Mouse (Mus musculus) retina, postnatal 1 day (tissue): ENCODE results near the gene Ifi44.

Experiments used
- DNase-seq: peaks from one replicate; pipeline ENCODE4 v3.0.0-alpha.2; 2012

The Ifi44 gene

DNA sequence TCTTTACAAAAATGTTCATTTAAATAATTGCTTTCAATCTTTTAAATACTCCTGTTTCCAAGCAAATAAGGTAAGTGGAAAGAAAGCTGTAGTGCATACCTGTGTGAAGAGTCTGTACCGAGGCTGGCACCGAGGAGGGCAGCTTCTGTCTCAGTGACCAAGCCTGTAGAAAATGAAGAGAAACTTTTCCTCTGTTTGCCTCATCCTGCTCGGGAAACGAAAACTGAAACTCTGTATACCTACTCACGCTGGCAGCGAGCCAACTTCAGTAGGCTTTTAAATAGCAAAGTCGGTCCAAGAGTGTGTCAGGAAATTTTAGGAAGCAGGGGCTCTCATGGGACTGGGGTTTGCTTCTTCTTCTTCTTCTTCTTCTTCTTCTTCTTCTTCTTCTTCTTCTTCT, at the start of gene Ifi44:
Gene Ifi44, minus strand, starts transcription at position 224 of the 400 bp plus-strand sequence.
- no peak for DNase-seq

GRCm38 (mm10) chr3:151788622-151789021, 38.9 kb upstream of the Ifi44 start:
- no peak for DNase-seq

DNA sequence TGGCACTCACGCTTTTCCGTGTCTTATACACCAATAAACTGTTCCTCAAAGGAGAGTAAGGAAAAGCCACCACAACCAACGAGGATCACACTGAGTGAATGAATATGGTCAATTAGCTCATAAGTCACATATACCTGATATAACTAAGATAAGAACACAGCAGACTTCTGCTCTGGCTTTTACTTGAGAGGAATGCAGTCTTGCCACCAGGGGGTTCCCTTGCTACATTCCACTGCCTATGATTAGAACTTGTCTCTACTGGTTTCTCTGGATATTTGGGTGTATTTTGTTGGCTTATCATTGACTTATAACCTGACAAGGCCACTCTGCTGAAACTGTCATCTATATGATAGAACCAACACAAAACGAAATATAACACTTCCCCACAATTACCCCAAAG, 25.3 kb upstream of the Ifi44 start:
- DNase-seq: peak; percentile 4

- peak; percentile 22 for DNase-seq
These were observed 21.3 kb upstream of the Ifi44 start for GRCm38 (mm10) chr3:151771074-151771473.

- DNase-seq: no peak
These were observed 1.2 kb downstream of the Ifi44 start for GRCm38 (mm10) chr3:151748514-151748913.

GRCm38 (mm10) chr3:151746058-151746457, 3.7 kb downstream of the Ifi44 start:
- DNase-seq: no peak

- DNase-seq: no peak
These were observed 7.5 kb downstream of the Ifi44 start for GRCm38 (mm10) chr3:151742223-151742622.

DNA sequence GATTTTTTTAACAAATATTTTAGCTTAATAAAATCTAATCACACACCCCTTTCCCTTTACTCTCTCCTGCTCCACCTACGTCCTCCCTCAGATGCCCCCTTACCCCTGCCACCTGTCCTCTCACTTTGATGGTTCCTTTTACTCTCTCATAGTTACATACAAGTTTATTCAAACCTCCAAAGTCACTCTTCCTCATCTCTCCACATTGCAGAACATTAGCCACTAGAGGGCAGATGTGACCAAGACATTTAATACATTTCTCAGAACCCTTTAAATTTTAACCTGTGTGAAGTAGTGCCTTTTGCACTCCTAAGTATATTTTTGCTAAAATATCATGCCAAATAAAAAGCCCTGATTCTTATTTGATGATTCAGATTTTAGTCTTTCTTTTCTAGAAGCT, 33.5 kb downstream of the Ifi44 start:
- peak; percentile 59 for DNase-seq

DNA sequence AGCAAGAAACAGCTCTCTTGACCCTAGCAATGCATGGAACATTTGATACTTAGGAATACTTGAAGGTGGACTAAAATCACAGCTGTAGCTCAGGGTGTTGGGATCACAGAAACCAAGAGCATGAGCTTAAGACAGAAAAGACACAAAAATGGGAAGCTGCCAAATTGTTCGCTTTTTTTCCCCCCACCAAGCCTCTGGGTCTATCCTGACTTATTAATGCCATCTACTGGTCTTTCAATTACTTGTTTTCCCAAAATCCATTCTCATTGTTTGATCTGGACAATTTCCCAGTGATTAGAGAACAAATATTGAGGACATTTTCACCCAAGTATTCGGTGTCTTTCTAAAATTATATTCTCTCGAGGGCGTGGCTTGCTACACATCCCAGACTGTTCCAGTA, 42.4 kb downstream of the Ifi44 start:
- DNase-seq: no peak
